Mouse (Mus musculus) frontal cortex, postnatal 14 days (tissue): ENCODE results near the gene Egfr.

Experiments
- DNase-seq, 2 experiments: peaks; one replicate each; pipeline ENCODE4 v3.0.0; 2022; ENCODE audit warnings: low spot score in 2 of 2

Egfr gene

DNA sequence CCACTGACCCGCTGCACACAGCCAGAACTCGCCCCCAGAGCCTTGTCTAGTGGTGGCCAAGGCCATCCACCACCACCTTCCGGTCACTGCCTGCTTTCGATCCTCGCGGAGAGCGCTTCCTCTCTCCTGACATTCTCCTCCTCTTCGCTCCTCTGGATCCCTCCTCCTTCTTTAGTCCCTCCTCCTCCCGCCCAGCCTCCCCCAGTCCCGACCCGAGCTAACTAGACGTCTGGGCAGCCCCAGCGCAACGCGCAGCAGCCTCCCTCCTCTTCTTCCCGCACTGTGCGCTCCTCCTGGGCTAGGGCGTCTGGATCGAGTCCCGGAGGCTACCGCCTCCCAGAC is at the start of gene Egfr:
Egfr (plus strand) TSS at position 197 of the 342 bp plus-strand sequence.
- DNase-seq: no peak

- no peak for DNase-seq
Measured at GRCm38 (mm10) chr11:16703221-16703620, 48.8 kb upstream of the Egfr start.

DNA sequence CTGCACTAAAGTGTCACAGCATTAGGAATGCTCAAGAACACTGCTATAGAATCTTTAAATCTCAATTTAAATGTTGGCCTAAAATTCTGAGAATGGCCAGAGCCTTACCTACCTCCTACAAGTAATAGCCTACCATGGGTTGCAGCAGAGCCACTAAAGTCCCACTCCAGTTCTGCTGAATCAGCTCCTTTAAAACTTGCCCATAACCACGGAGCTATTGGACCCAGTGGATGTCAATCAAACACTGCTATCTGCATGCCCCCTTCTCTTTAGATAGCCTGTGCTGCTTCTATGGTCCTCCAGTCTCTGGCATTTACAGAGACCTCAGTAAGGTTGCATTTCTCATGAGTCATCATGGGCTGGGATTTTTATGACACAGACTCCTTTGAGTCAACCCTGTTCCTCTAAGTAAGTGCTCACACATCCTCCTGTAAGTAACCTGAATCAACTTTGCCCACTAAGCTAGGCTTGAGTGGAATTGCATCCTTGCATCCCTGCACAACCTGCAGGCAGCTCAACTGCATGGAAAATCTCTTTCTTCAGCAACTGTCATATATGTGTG is 16.8 kb upstream of the Egfr start:
- DNase-seq: no peak

- no peak for DNase-seq
Measured at GRCm38 (mm10) chr11:16737323-16737722, 14.7 kb upstream of the Egfr start.

DNA sequence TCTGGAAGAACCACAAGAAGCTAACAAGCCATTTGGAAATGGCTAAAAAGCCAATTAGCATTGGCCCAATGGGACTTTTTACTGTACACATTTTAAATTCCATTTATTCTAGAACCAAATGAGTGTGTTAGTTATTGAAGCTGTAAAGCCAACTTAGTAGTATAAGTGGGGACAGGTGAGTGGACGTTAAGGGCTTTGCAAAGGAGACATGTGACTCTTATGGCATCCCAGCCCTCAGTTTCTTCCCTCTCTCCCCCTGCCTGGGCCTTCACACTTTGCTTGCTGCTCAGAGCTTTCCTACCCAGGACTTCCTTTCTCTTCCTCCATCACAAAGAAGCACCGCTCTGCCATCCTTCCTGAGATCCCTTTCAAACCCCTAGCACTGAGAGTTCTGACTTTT is 13.3 kb upstream of the Egfr start:
- no peak for DNase-seq

DNA sequence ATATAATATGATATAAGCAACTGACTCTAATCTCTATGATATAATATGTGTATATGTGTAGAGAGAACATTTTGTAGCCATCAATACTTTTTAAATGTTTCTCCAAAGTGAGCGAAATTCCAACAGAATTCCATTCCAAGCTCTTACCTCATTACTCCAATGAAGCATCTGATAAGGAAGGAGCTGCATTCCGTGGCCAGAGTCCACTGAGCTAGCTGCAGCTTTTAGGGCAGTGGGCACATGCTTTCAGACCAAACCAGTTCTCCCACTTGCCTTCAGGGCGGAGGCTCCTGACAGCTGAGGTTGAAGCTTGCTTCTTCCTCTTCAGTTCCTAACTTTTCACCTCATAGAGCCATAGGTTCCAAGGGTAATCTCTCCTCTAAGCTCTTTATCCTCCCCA is 12.8 kb upstream of the Egfr start:
- DNase-seq: no peak

DNA sequence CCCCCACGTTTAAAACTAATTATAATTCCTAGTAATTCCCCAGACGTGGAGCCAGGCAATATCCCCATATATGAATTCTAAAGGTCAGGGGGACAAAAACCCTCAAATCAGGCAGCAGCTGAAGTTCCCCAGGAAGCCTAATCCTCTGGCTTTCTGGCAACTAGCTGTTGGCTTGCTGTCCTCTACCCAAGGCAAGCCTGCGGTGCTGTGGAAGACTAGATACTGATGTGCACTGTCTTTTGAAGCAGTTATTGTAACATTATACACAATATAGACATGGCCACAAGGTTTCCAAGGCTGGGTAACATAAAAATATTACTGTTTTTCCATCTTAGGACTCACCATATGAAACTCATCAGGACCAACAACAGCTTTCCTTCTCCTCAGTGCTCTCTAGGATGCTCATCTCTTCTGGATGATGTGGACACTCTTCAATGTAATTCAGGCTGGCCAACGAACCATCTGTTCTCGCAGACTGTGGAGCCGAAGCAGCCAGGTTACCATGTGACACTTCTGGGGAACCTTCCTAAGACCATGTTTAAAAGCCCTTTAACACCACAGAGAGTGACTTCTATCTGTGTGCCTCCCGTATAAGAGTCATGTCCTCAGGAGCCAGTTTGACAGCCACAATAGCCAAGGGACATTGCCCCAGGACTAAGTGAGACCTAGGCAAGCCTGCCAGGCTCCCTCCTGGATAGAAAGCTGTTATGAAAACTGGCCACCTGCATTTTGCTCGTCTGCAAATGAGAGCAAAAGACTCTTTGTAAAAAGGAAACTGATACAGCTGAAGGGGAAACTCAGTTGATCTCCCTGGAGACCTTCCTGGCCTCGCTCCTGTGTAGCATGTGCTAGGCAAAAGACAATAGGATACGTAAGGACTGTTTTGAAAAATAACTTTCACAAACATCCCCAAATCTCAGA is 11.1 kb upstream of the Egfr start:
- no peak for DNase-seq

- DNase-seq: no peak
Measured at GRCm38 (mm10) chr11:16742251-16742650, 9.8 kb upstream of the Egfr start.

DNA sequence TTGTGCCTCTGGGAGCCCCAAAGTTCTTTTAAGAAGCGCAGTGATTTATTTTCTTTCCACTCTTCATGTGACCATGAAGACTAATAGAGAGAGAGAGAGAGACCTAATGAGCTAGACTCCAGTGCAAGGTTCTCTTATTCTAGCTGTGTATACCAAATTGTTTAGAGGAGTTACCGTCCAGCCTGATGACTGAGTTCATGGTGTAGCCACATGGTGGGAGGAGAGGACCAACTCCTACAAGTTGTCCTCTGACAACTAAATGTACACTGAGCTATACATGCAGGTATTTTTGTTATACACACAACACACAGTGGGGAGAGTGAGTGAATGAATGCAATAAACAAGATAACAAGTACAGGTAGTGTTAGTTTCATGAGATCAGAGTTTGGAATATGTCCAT is 9.2 kb upstream of the Egfr start:
- no peak for DNase-seq

DNA sequence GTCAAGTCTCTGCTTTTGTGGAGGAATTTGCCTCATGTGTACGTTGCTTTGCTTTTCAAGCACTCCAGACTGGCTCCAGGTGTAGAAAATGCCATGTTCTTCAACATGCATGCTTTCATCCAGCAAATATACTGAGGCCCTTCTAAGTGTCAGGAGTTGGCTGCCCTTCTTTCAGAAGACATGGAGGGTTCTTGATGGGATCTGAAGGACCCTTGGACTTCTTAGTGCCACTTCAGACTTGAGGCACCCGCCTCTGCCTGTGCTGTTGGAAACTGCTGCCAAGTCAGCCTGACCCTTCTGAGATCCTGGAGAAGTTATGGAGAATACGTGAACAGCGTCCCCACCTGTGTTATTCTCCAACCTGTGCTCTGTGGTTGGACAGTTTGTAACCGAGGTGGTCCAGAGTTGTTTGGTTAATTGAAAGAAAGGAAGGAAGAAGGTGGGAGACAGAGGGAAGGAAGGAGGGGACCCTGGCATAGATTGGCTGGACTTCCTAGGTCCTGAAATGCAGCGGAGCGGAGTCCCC is 483 bp upstream of the Egfr start:
- DNase-seq: no peak

- DNase-seq: no peak
Measured at GRCm38 (mm10) chr11:16752349-16753153, 548 bp downstream of the Egfr start.

- DNase-seq: no peak
Measured at GRCm38 (mm10) chr11:16753154-16754040, 1.4 kb downstream of the Egfr start.

- no peak for DNase-seq
Measured at GRCm38 (mm10) chr11:16759930-16760329, 7.9 kb downstream of the Egfr start.

DNA sequence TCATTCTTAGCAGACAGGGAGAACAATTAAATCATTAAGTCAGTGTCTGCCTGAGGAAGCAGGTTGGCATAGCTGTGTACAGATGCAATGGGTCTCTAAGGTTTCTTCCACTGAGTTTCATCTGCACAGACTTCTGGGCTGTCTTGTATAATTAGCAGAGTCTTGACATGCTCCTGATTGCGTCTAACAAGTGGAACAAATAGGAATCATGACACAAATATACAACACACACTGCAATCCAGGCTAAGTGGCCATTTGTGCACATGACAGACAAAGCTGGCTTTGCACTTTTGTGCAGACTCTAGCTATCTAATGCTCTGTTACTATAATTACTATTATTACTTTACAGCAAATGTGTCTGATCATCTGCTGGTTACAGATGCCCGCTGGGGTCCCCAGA is 9.2 kb downstream of the Egfr start:
- DNase-seq: no peak

DNA sequence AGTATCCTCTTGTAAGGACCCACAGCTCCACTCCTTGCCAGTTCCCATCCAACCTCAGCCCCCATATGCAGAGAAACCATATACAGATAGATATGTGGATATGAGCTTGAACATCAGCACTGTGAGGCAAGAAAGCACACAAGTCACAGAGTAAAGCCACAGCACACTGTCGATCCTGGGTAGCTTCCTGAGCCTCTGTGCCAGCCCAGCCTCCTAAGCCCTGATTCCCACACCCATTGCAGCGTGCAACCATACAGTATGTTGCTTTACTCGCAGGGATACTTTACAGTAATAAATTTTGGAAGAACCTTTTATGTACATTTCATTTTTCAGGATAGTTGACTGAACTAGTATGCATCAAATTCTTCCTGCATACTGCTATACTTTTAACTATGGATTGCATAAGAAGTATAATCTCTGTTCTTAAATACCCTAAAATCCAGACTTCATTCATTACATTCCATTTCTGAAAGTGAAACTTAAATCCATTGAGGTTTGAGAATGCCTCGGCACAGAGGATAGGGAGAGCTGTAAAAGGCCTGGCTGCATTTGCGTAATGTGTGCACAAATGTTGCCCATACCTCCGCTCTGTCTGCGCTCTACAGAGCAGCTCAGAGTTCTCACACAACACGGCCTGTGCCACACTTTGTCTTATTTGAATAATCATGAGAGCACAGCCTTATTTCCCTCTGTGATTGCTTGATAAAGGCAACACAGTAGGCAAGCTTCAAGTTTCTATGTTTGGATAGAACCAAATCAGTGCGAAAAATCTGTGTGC is 14.2 kb downstream of the Egfr start:
- no peak for DNase-seq

GRCm38 (mm10) chr11:16767984-16768383 is 16.0 kb downstream of the Egfr start:
- DNase-seq: no peak

DNA sequence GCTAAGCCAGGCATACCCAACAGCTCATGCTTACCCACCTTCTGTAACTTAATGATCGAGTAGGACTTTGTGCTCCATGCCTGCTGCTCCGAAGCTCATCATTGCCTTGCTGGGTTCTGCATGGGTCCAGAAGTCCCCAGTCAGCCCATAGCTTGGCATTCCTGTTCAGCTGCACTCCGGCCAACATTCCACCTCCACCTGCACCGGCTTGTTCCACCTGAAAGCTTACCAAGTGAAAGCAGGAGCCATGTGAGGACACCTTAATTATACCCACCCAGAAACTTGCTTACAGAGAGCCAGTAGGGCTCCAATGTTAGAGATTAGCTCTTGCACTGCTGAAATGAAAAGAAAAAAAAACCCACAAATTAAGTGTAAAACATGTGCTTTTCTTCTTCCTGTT is 17.3 kb downstream of the Egfr start:
- DNase-seq: no peak

DNA sequence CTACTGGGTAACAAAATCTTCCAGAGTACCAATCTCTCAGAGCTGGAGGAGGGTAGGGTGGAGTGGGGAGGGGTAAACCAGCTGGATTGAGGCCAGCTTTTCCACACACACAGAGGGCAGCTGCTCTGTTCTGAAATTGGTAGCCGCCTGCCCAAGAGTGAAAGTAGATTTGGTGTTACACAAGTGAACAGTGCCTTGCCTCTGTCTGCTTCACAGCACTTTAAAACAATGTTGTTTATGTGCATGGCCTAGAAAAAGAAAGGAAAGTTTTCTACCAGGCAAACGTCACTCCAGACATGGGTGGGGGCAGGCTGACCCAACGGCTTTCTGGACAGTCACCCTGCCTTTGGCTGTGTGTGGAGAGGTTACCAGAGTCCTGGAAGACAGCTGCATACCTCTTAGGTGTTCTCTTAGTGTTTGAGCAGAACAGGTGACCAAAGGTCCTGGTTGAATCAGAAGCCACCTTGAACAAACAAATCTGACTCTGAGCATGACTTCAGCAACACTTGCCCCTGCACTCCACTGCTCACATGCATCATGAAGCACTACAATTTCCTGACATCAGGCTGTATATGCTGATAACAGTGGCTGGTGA is 17.8 kb downstream of the Egfr start:
- DNase-seq: no peak

- DNase-seq: no peak
Measured at GRCm38 (mm10) chr11:16770966-16771365, 19.0 kb downstream of the Egfr start.

- DNase-seq: no peak
Measured at GRCm38 (mm10) chr11:16772717-16773116, 20.7 kb downstream of the Egfr start.
